Mouse (Mus musculus): ENCODE measurements around the gene Cops4.

DNA sequence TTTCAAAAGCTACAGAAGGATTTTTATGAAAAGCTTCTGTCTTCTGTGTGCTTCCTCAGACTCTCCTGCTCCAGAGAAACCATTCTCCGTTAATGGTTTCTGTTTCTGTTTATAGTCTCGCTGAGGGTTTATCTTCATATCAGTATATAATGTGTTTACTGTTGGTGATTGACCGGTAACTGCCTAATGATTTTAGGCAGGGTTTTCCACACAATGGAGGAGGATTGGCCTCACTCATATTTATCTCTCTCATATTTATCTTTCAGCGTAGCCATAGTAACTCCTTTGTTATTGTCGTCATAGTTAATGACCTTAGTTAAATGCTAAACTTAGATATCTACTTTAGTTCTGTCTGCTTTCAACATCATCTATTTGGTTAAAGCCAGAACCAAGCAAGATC is 72.4 kb downstream of the Cops4 start:
- TF ChIP-seq CTCF (IDR thresholded peaks at IDR 0.05; ENCODE audit: insufficient read depth, low read depth, low read length) (no peak), POLR2A (IDR thresholded peaks at IDR 0.05; ENCODE audit: insufficient read depth, low read depth, low read length) (no peak)
